Mouse (Mus musculus): ENCODE results near the gene Dmc1. TPM values are rescaled to one million over a fixed set of nuclear protein-coding genes. Genes with fewer than 3 reads are reported as not detected.
A peak's percentile ranks its signal among the peaks of the same experiment; 100 is the strongest.

Gene Dmc1
- total and polyA plus RNA-seq, 3 experiments, result not detected

DNA sequence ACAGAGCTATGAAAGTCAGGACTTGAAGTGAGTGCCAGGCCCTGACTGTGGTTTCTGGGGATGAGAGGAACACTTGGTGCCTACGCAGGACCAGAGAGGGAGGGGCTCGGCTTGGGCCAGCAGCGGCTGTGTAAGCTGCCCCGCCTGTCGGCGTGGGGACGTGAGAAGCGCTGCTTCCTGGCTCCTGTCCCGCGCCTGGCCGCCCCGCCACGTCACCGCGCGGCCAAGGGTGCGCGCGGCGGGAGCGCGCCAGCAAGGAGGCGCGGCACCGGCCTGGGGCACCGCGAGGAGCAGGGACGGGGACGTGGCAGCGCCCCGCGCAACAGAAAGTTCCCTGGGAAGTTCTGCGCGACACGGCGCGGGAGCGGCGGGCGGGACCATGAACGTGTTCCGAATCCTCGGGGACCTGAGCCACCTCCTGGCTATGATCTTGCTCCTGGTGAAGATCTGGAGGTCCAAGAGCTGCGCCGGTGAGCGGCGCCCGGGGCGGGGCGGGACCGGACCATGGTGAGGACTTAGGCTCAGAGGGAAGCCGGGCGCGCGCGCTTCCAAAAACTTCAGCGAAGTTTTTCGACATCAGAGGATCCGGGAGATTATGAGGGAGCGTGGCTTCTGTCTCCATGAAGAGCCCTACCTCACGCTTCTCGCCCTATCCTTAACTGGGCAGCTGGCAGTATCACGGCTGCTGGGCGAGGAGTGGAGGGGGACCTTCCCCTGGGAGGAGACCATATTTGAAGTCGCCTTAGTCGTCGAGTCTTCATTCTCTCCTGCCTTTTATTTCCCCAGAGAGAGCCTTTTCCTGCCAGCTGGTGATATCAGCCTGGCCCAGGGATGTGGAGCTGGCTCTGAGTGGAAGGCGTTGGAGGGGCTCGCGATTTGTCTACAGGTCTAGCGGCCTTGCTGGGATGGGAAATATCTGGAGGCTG lies 88.5 kb downstream of the Dmc1 start, which contains the start of gene Kdelr3:
TSS of gene Kdelr3 (plus strand) at position 241 of the 926 bp plus-strand sequence.
- peaks cover 67% of the 10 kb centered on the region for H3K27me3 ChIP-seq (replicated peaks)
- peak within 1 kb of the TSS; percentile 26; the same call in 1 of the 2 replicates for H3K4me2 ChIP-seq (ENCODE audit: insufficient read depth, low read depth, poor library complexity, severe bottlenecking)
- no peaks in the 10 kb centered on the region for H3K36me3 ChIP-seq (replicated peaks in 1 of 2; ENCODE audit: control insufficient read depth in 1 of 2, insufficient read depth in 1 of 2, low read length in 1 of 2)
- peak within 1 kb of the TSS; percentile 12; the same call in 1 of the 2 replicates for H3K9ac ChIP-seq (ENCODE audit: insufficient read depth, low read depth)
- dilution Hi-C loops (cut with MboI; ENCODE audit: extremely low pct_ligation_motif_present, extremely low pct_unique_long_range_greater_than_20kb, low sequenced_read_pairs) (no loop called here), in situ Hi-C loops (cut with MboI; ENCODE audit: low pct_ligation_motif_present, low pct_unique_long_range_greater_than_20kb, low sequenced_read_pairs) (no loop called here)
- H3K4me1 ChIP-seq (ENCODE audit: control insufficient read depth in 1 of 2, insufficient read depth in 2 of 2), result peaks cover 8 to 16% of the 10 kb centered on the region in 2 experiments
- no peaks in the 10 kb centered on the region for H3K79me2 ChIP-seq (replicated peaks; ENCODE audit: control insufficient read depth, extremely low read depth, insufficient read depth, poor library complexity, severe bottlenecking)
- TF ChIP-seq ZKSCAN1 (IDR thresholded peaks at IDR 0.05; ENCODE audit: borderline replicate concordance, low read depth, low read length) (no peak), NELFE (IDR thresholded peaks at IDR 0.05; ENCODE audit: low read depth, low read length) (peak; percentile 45; the same call in 1 of the 2 replicates), ELF1 (IDR thresholded peaks at IDR 0.05; ENCODE audit: low read depth, low read length) (peak; percentile 58; the same call in 1 of the 2 replicates), POLR2A (IDR thresholded peaks at IDR 0.05; ENCODE audit: low read depth, low read length) (peak; percentile 65; the same call in 1 of the 2 replicates), USF2 (conservative IDR thresholded peaks at IDR 0.05; ENCODE audit: low read depth, low read length) (no peak), MXI1 (IDR thresholded peaks at IDR 0.05; ENCODE audit: low read depth, low read length) (peak; percentile 44; the same call in 1 of the 2 replicates), ZMIZ1 (IDR thresholded peaks at IDR 0.05; ENCODE audit: low read depth, low read length) (0 out of 2 replicates have a peak, but pooled peaks have one; percentile 28), NRF1 (IDR thresholded peaks at IDR 0.05; ENCODE audit: low read depth, low read length) (peak; percentile 44; the same call in 1 of the 2 replicates), JUN (IDR thresholded peaks at IDR 0.05; ENCODE audit: insufficient read depth, low read depth, low read length) (no peak)
- peaks cover 4% of the 10 kb centered on the region for H3K9me3 ChIP-seq (replicated peaks; ENCODE audit: low read length)
- peak within 1 kb of the TSS; percentile 25 to 55 (median 26) for H3K4me3 ChIP-seq (replicated peaks in 1 of 3; ENCODE audit: low read depth in 2 of 3, low read length in 2 of 3, poor library complexity in 1 of 3)
- H3K27ac ChIP-seq (ENCODE audit: insufficient read depth, low read depth), result no peak within 1 kb of the TSS
- DNase-seq (ENCODE audit: extremely low read depth), result no peak

DNA sequence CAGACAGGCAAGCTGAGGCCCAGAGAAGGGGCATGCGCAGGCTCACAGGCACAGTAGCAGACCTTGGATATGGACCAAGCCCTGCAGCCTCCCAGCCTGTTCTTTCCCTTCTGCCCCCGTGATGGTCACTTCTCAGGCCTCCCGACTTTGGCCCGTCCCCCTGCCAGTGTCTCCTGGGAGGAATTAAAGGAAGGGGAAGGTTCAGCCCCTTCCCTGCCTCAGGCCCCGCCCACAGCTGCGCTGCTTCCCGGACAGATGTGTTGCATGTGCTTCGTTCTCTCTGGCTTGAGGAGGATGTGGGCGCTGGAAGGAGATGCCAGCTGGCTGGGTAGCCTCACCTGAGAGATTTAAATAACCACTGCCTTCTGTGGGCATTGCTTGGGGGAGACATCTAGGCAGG lies 91.0 kb downstream of the Dmc1 start:
- Histone ChIP-seq H3K9ac (ENCODE audit: insufficient read depth, low read depth) (no peak overlapping the region), H3K79me2 (replicated peaks; ENCODE audit: control insufficient read depth, extremely low read depth, insufficient read depth, poor library complexity, severe bottlenecking) (no peaks in the 10 kb centered on the region), H3K27ac (ENCODE audit: insufficient read depth, low read depth) (no peak overlapping the region), H3K36me3 (replicated peaks in 1 of 2; ENCODE audit: control insufficient read depth in 1 of 2, insufficient read depth in 1 of 2, low read length in 1 of 2) (no peaks in the 10 kb centered on the region), H3K4me2 (ENCODE audit: insufficient read depth, low read depth, poor library complexity, severe bottlenecking) (no peak overlapping the region), H3K27me3 (replicated peaks) (peaks cover 90% of the 10 kb centered on the region), H3K9me3 (replicated peaks; ENCODE audit: low read length) (peaks cover 4% of the 10 kb centered on the region), H3K4me1 (ENCODE audit: control insufficient read depth in 1 of 2, insufficient read depth in 2 of 2) (peaks cover 4 to 5% of the 10 kb centered on the region in 2 experiments; a peak in 3 of 4 replicates), H3K4me3 (replicated peaks in 1 of 3; ENCODE audit: low read depth in 2 of 3, low read length in 2 of 3, poor library complexity in 1 of 3) (no peak overlapping the region)
- no peak for TF ChIP-seq MAZ (IDR thresholded peaks at IDR 0.05; ENCODE audit: low read depth, low read length)
- TF ChIP-seq SMC3 (IDR thresholded peaks at IDR 0.05; ENCODE audit: low read depth, low read length), result no peak
- no peak for TF ChIP-seq E2F4 (IDR thresholded peaks at IDR 0.05; ENCODE audit: insufficient replicate concordance, low read depth, low read length)
- TF ChIP-seq MAX (IDR thresholded peaks at IDR 0.05; ENCODE audit: low read length), result no peak
- TF ChIP-seq MXI1 (IDR thresholded peaks at IDR 0.05; ENCODE audit: low read depth, low read length), result no peak
- TF ChIP-seq POLR2A (IDR thresholded peaks at IDR 0.05; ENCODE audit: low read depth, low read length), result no peak
- TF ChIP-seq IRF4 (IDR thresholded peaks at IDR 0.05; ENCODE audit: low read depth, low read length), result no peak
- no peak for TF ChIP-seq HCFC1 (IDR thresholded peaks at IDR 0.05; ENCODE audit: low read depth, low read length)
- TF ChIP-seq ZKSCAN1 (IDR thresholded peaks at IDR 0.05; ENCODE audit: borderline replicate concordance, low read depth, low read length), result no peak
- no peak for TF ChIP-seq RCOR1 (conservative IDR thresholded peaks at IDR 0.05; ENCODE audit: low read depth, low read length)
- DNase-seq (ENCODE audit: extremely low read depth), result no peak
- dilution Hi-C loops (cut with MboI; ENCODE audit: extremely low pct_ligation_motif_present, extremely low pct_unique_long_range_greater_than_20kb, low sequenced_read_pairs) (no loop called here), in situ Hi-C loops (cut with MboI; ENCODE audit: low pct_ligation_motif_present, low pct_unique_long_range_greater_than_20kb, low sequenced_read_pairs) (no loop called here)
